Comparison of ENCODE assay signal across 12 mouse cellular contexts in genomic region chr17:29838029-29838428, GRCm38 (mm10).
DNase-seq lines count a peak whose midpoint lies in the region; ATAC-seq and TF ChIP-seq lines count a peak whose summit lies in the region.
"Had no signal": no experiment of that assay in that cellular context is flagged by ENCODE, and none has a peak within 500 bp of the region (broad histone marks: within the 10 kb centered on the region; RNA-seq: fewer than 3 reads in every experiment).

No protein-coding gene starts in this region.

- WGBS in lung, embryonic 16.5 days, result 34% methylated on average over 3 of the region's 3 CpGs
- WGBS in lung, adult 2 months, result 47% methylated on average over 3 of the region's 3 CpGs
- 22% methylated on average over 3 of the region's 3 CpGs for WGBS in embryonic facial prominence, embryonic 11.5 days
- WGBS in midbrain, embryonic 15.5 days, result 12% methylated on average over 3 of the region's 3 CpGs
- WGBS in heart, adult 2 months, result 46% methylated on average over 3 of the region's 3 CpGs

- TF ChIP-seq EP300 in heart, adult 2 months (IDR thresholded peaks at IDR 0.05; ENCODE audit: insufficient read depth, low read depth, low read length), result no peak

- H3K36me3 ChIP-seq in lung, embryonic 16.5 days (ENCODE audit: control insufficient read depth, insufficient read depth, low read length), result no peaks in the 10 kb centered on the region
- no peaks in the 10 kb centered on the region for H3K36me3 ChIP-seq in embryonic facial prominence, embryonic 11.5 days (replicated peaks; ENCODE audit: control insufficient read depth, insufficient read depth, low read depth, low read length)
- no peaks in the 10 kb centered on the region for H3K36me3 ChIP-seq in midbrain, embryonic 15.5 days (replicated peaks)
- no peaks in the 10 kb centered on the region for H3K36me3 ChIP-seq in heart, adult 2 months (ENCODE audit: control insufficient read depth, insufficient read depth, low read length)
- H3K36me3 ChIP-seq: heart, embryonic 13.5 days had no signal

- H3K79me2 ChIP-seq in heart, adult 2 months (replicated peaks; ENCODE audit: control insufficient read depth, insufficient read depth, low read length), result no peaks in the 10 kb centered on the region

- no peak overlapping the region for H3K27ac ChIP-seq in lung, embryonic 16.5 days (ENCODE audit: low read length)
- no peak overlapping the region for H3K27ac ChIP-seq in embryonic facial prominence, embryonic 11.5 days (replicated peaks; ENCODE audit: low read depth, low read length)
- 0 out of 2 replicates have a peak overlapping the region, but pooled peaks have one; percentile 15 for H3K27ac ChIP-seq in midbrain, embryonic 15.5 days
- no peak overlapping the region for H3K27ac ChIP-seq in heart, adult 2 months
- H3K27ac ChIP-seq: heart, embryonic 13.5 days had no signal

- no peaks in the 10 kb centered on the region for H3K9me3 ChIP-seq in lung, embryonic 16.5 days (ENCODE audit: control insufficient read depth, low read length)
- no peaks in the 10 kb centered on the region for H3K9me3 ChIP-seq in embryonic facial prominence, embryonic 11.5 days (replicated peaks; ENCODE audit: control insufficient read depth, low read length)
- H3K9me3 ChIP-seq in midbrain, embryonic 15.5 days, result no peaks in the 10 kb centered on the region
- H3K9me3 ChIP-seq: heart, embryonic 13.5 days had no signal

- ATAC-seq in lung, embryonic 16.5 days (ENCODE audit: low read depth), result 0 out of 2 replicates have a peak, but pooled peaks have one; percentile 26
- peak; percentile 68; the same call in 1 of the 2 replicates for ATAC-seq in embryonic facial prominence, embryonic 11.5 days (replicated peaks; ENCODE audit: insufficient number of reproducible peaks, low FRiP score, low TSS enrichment, low read depth)
- ATAC-seq in granulocyte monocyte progenitor cell, adult 5-6 weeks (replicated peaks; ENCODE audit: poor library complexity, severe bottlenecking), result peak; percentile 45
- peak; percentile 37; the same call in 1 of the 2 replicates for ATAC-seq in midbrain, embryonic 15.5 days (replicated peaks)

- no peaks in the 10 kb centered on the region for H3K27me3 ChIP-seq in lung, embryonic 16.5 days (ENCODE audit: control insufficient read depth, insufficient read depth, low read depth, low read length)
- no peaks in the 10 kb centered on the region for H3K27me3 ChIP-seq in embryonic facial prominence, embryonic 11.5 days (ENCODE audit: control insufficient read depth, insufficient read depth, low read length)
- no peaks in the 10 kb centered on the region for H3K27me3 ChIP-seq in midbrain, embryonic 15.5 days (replicated peaks)
- no peaks in the 10 kb centered on the region for H3K27me3 ChIP-seq in heart, adult 2 months (ENCODE audit: control insufficient read depth, insufficient read depth, low read length)

- TF ChIP-seq POLR2A in lung, adult 2 months (IDR thresholded peaks at IDR 0.05; ENCODE audit: borderline replicate concordance, extremely low read depth, low read depth, low read length), result no peak
- TF ChIP-seq POLR2A in heart, adult 2 months (IDR thresholded peaks at IDR 0.05; ENCODE audit: insufficient read depth, low read depth, low read length), result no peak

- intact Hi-C loops in heart, adult 2 months (cut with DNase I), result no loop called here

- no peak overlapping the region for H3K9ac ChIP-seq in lung, embryonic 16.5 days (ENCODE audit: low read length)
- H3K9ac ChIP-seq in embryonic facial prominence, embryonic 11.5 days (replicated peaks; ENCODE audit: low read length), result no peak overlapping the region
- H3K9ac ChIP-seq in midbrain, embryonic 15.5 days, result no peak overlapping the region
- no peak overlapping the region for H3K9ac ChIP-seq in heart, adult 2 months (ENCODE audit: low read depth, low read length)
- H3K9ac ChIP-seq: heart, embryonic 13.5 days had no signal

- H3K4me1 ChIP-seq in lung, embryonic 16.5 days (replicated peaks; ENCODE audit: control insufficient read depth, insufficient read depth, low read length), result peaks cover 10% of the 10 kb centered on the region
- no peaks in the 10 kb centered on the region for H3K4me1 ChIP-seq in lung, adult 2 months (ENCODE audit: control insufficient read depth, insufficient read depth, low read length)
- peaks cover 3% of the 10 kb centered on the region; the same call in 1 of the 2 replicates for H3K4me1 ChIP-seq in embryonic facial prominence, embryonic 11.5 days (ENCODE audit: control insufficient read depth, insufficient read depth, low read length)
- peaks cover 30% of the 10 kb centered on the region for H3K4me1 ChIP-seq in midbrain, embryonic 15.5 days
- no peaks in the 10 kb centered on the region for H3K4me1 ChIP-seq in heart, adult 2 months (ENCODE audit: control insufficient read depth, insufficient read depth, low read length)

- no peak overlapping the region for H3K4me3 ChIP-seq in lung, embryonic 16.5 days (ENCODE audit: low read length)
- no peak overlapping the region for H3K4me3 ChIP-seq in lung, adult 2 months (replicated peaks; ENCODE audit: extremely low read depth, low read depth, low read length)
- H3K4me3 ChIP-seq in embryonic facial prominence, embryonic 11.5 days (ENCODE audit: low read depth, low read length), result no peak overlapping the region
- H3K4me3 ChIP-seq in midbrain, embryonic 15.5 days, result no peak overlapping the region
- no peak overlapping the region for H3K4me3 ChIP-seq in heart, adult 2 months
- H3K4me3 ChIP-seq: heart, embryonic 13.5 days had no signal

- TF ChIP-seq CTCF in lung, adult 2 months (IDR thresholded peaks at IDR 0.05; ENCODE audit: insufficient read depth, low read length), result no peak
- no peak for TF ChIP-seq CTCF in heart, adult 2 months (IDR thresholded peaks at IDR 0.05)

- DNase-seq in lung, adult 2 months, result no peak
- peak; percentile 75 for DNase-seq in embryonic facial prominence, embryonic 11.5 days (ENCODE audit: low spot score)
- DNase-seq in heart, adult 18-20 months, result no peak
- no peak for DNase-seq in yolk sac, embryonic 10.5 days (ENCODE audit: low spot score)
- no peak for DNase-seq in heart, adult 2 months
- DNase-seq: cerebellum, adult 11-12 months; kidney, postnatal 10 days; lung, postnatal 10 days had no signal

- H3K4me2 ChIP-seq in lung, embryonic 16.5 days (ENCODE audit: low read depth, low read length), result no peak overlapping the region
- H3K4me2 ChIP-seq in embryonic facial prominence, embryonic 11.5 days (ENCODE audit: low read depth, low read length), result no peak overlapping the region
- H3K4me2 ChIP-seq in midbrain, embryonic 15.5 days, result no peak overlapping the region
- H3K4me2 ChIP-seq: heart, embryonic 13.5 days had no signal
